Mouse (Mus musculus): Measurements from ENCODE around the gene Kcnc3. TPM values are rescaled to one million over a fixed set of nuclear protein-coding genes. Genes with fewer than 3 reads are reported as not detected.

The Kcnc3 gene
- polyA plus RNA-seq, 1 experiment from 2014 or later: 0.30 TPM

GRCm38 (mm10) chr7:44615987-44616386, 25.5 kb downstream of the Kcnc3 start:
- Histone ChIP-seq H3K4me3 (replicated peaks) (no peak overlapping the region), H3K4me1 (no peaks in the 10 kb centered on the region), H3K27me3 (replicated peaks) (peaks cover 13% of the 10 kb centered on the region), H3K36me3 (no peaks in the 10 kb centered on the region), H3K27ac (no peak overlapping the region), H3K4me2 (no peak overlapping the region), H3K9ac (no peak overlapping the region), H3K9me3 (no peaks in the 10 kb centered on the region)
- WGBS: 75% methylated on average over 14 of the region's 14 CpGs
- ATAC-seq (ENCODE audit: insufficient read depth, low FRiP score, low read depth): no peak

GRCm38 (mm10) chr7:44617059-44617458, 26.6 kb downstream of the Kcnc3 start:
- 72% methylated on average over 3 of the region's 3 CpGs for WGBS
- no peak for ATAC-seq (ENCODE audit: insufficient read depth, low FRiP score, low read depth)
- Histone ChIP-seq H3K4me2 (no peak overlapping the region), H3K9ac (no peak overlapping the region), H3K27ac (no peak overlapping the region), H3K36me3 (no peaks in the 10 kb centered on the region), H3K9me3 (no peaks in the 10 kb centered on the region), H3K4me1 (no peaks in the 10 kb centered on the region), H3K4me3 (replicated peaks) (no peak overlapping the region), H3K27me3 (replicated peaks) (peaks cover 13% of the 10 kb centered on the region)

GRCm38 (mm10) chr7:44623714-44624542, 33.5 kb downstream of the Kcnc3 start:
- Histone ChIP-seq H3K4me3 (replicated peaks) (no peak overlapping the region), H3K4me2 (no peak overlapping the region), H3K27me3 (replicated peaks) (no peaks in the 10 kb centered on the region), H3K36me3 (no peaks in the 10 kb centered on the region), H3K9me3 (no peaks in the 10 kb centered on the region), H3K27ac (no peak overlapping the region), H3K4me1 (no peaks in the 10 kb centered on the region), H3K9ac (no peak overlapping the region)
- ATAC-seq (ENCODE audit: insufficient read depth, low FRiP score, low read depth): no peak
- WGBS: 34% methylated on average over 18 of the region's 18 CpGs

GRCm38 (mm10) chr7:44624543-44624826, 34.0 kb downstream of the Kcnc3 start:
- H3K36me3 ChIP-seq: no peaks in the 10 kb centered on the region
- ATAC-seq (ENCODE audit: insufficient read depth, low FRiP score, low read depth): no peak
- WGBS: 64% methylated on average over 3 of the region's 3 CpGs

GRCm38 (mm10) chr7:44624828-44625227, 34.4 kb downstream of the Kcnc3 start:
- H3K4me3 ChIP-seq (replicated peaks): no peak overlapping the region
- H3K36me3 ChIP-seq: no peaks in the 10 kb centered on the region
- 57% methylated on average over 14 of the region's 14 CpGs for WGBS
- no peaks in the 10 kb centered on the region for H3K27me3 ChIP-seq (replicated peaks)
- no peak for ATAC-seq (ENCODE audit: insufficient read depth, low FRiP score, low read depth)
- H3K9ac ChIP-seq: no peak overlapping the region
- no peak overlapping the region for H3K27ac ChIP-seq
- H3K4me2 ChIP-seq: no peak overlapping the region
- H3K4me1 ChIP-seq: no peaks in the 10 kb centered on the region
- no peaks in the 10 kb centered on the region for H3K9me3 ChIP-seq

More at GRCm38 (mm10) chr7:44624543-44624826, 34.0 kb downstream of the Kcnc3 start:
- H3K4me1 ChIP-seq: no peaks in the 10 kb centered on the region
- H3K27me3 ChIP-seq (replicated peaks): no peaks in the 10 kb centered on the region
- no peak overlapping the region for H3K9ac ChIP-seq
- no peaks in the 10 kb centered on the region for H3K9me3 ChIP-seq
- no peak overlapping the region for H3K4me3 ChIP-seq (replicated peaks)
- H3K27ac ChIP-seq: no peak overlapping the region
- no peak overlapping the region for H3K4me2 ChIP-seq

DNA sequence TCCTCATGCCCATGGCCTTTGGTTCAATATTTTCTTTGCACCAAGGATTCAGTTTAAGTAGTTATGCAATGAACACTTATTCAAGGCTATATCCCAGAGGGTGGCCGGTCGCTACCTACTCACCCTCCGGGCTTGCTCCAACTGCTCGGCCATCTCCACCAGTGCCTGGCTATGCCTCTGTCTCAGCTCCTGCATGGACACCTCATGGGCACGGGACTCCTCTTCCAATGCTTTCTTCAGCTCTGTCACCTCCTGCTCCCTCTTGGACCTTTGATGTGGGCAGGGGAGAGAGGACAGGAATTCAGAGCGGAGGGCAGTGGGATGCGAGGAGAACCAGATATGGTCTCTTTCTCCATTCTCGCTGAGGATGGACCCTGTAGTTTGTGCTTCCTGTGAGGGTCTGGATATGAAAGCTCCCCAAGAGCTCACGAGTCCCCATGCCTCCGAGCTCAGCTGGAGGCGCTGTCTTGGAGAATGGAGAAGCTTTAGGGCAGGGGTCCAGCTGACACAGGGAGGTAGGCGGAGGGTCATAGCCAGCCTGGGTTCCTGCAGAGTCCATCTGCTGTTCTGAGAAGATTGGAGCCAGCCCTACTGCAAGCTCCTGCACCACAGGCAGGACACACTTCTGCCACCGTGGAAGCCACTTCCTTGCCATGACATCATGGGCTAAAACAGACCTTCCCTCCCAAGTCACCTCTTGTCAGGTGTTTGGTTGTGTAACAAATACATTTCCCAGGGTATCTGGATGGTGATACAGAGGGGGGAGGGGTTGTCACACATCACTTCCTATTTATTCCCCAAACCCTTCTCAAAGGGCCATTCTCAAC, 35.0 kb downstream of the Kcnc3 start:
- H3K9me3 ChIP-seq: no peaks in the 10 kb centered on the region
- H3K27me3 ChIP-seq (replicated peaks): no peaks in the 10 kb centered on the region
- H3K9ac ChIP-seq: no peak overlapping the region
- H3K4me3 ChIP-seq (replicated peaks): no peak overlapping the region
- no peak overlapping the region for H3K27ac ChIP-seq
- H3K4me2 ChIP-seq: no peak overlapping the region
- H3K4me1 ChIP-seq: no peaks in the 10 kb centered on the region
- no peak for ATAC-seq (ENCODE audit: insufficient read depth, low FRiP score, low read depth)
- H3K36me3 ChIP-seq: no peaks in the 10 kb centered on the region
- WGBS: 82% methylated on average over 13 of the region's 13 CpGs

- no peak for ATAC-seq (ENCODE audit: insufficient read depth, low FRiP score, low read depth)
- WGBS: 35% methylated on average over 1 of the region's 1 CpGs
- no peaks in the 10 kb centered on the region for H3K36me3 ChIP-seq
Measured at GRCm38 (mm10) chr7:44626068-44626385, 35.6 kb downstream of the Kcnc3 start.

GRCm38 (mm10) chr7:44626966-44627365, 36.5 kb downstream of the Kcnc3 start:
- H3K27ac ChIP-seq: no peak overlapping the region
- no peaks in the 10 kb centered on the region for H3K36me3 ChIP-seq
- no peaks in the 10 kb centered on the region for H3K9me3 ChIP-seq
- no peaks in the 10 kb centered on the region for H3K27me3 ChIP-seq (replicated peaks)
- H3K4me3 ChIP-seq (replicated peaks): no peak overlapping the region
- no peak overlapping the region for H3K9ac ChIP-seq
- ATAC-seq (ENCODE audit: insufficient read depth, low FRiP score, low read depth): no peak
- H3K4me2 ChIP-seq: no peak overlapping the region
- 84% methylated on average over 13 of the region's 13 CpGs for whole genome bisulfite sequencing
- no peaks in the 10 kb centered on the region for H3K4me1 ChIP-seq

More at GRCm38 (mm10) chr7:44626068-44626385, 35.6 kb downstream of the Kcnc3 start:
- H3K4me3 ChIP-seq (replicated peaks): no peak overlapping the region
- H3K9ac ChIP-seq: no peak overlapping the region
- H3K4me2 ChIP-seq: no peak overlapping the region
- H3K27ac ChIP-seq: no peak overlapping the region
- H3K4me1 ChIP-seq: no peaks in the 10 kb centered on the region
- H3K9me3 ChIP-seq: no peaks in the 10 kb centered on the region
- H3K27me3 ChIP-seq (replicated peaks): no peaks in the 10 kb centered on the region

- Histone ChIP-seq H3K9me3 (no peaks in the 10 kb centered on the region), H3K27me3 (replicated peaks) (0 out of 2 replicates have a peak, but pooled peaks cover 4% of the 10 kb centered on the region), H3K4me1 (no peaks in the 10 kb centered on the region), H3K4me2 (no peak overlapping the region), H3K27ac (no peak overlapping the region), H3K36me3 (no peaks in the 10 kb centered on the region), H3K9ac (no peak overlapping the region), H3K4me3 (replicated peaks) (no peak overlapping the region)
- 73% methylated on average over 15 of the region's 15 CpGs for WGBS
- ATAC-seq (ENCODE audit: insufficient read depth, low FRiP score, low read depth): no peak
Measured at GRCm38 (mm10) chr7:44628402-44629034, 38.1 kb downstream of the Kcnc3 start.

DNA sequence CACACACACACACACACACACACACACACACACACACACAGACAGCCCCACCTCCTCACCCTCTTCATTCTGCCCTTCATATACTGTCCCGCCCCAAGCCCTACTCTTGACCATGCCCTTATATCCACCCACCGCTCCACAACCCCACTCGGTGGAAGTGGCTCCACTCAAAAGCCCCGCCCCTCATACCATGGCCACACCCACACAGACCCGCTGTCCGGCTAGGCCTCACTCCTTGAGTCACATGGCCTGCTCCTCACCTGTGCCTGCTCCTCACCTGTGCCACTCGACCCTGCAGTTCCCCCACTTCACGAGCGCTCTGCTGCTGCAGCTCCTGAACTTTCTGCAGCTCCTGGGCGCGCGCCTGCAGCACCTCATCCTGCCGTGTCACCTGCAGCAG, 40.0 kb downstream of the Kcnc3 start:
- ATAC-seq (ENCODE audit: insufficient read depth, low FRiP score, low read depth): no peak
- no peak overlapping the region for H3K27ac ChIP-seq
- H3K4me3 ChIP-seq (replicated peaks): no peak overlapping the region
- 70% methylated on average over 13 of the region's 13 CpGs for WGBS
- no peak overlapping the region for H3K9ac ChIP-seq
- H3K36me3 ChIP-seq: no peaks in the 10 kb centered on the region
- no peak overlapping the region for H3K4me2 ChIP-seq
- H3K27me3 ChIP-seq (replicated peaks): 0 out of 2 replicates have a peak, but pooled peaks cover 4% of the 10 kb centered on the region
- H3K4me1 ChIP-seq: no peaks in the 10 kb centered on the region
- H3K9me3 ChIP-seq: no peaks in the 10 kb centered on the region

DNA sequence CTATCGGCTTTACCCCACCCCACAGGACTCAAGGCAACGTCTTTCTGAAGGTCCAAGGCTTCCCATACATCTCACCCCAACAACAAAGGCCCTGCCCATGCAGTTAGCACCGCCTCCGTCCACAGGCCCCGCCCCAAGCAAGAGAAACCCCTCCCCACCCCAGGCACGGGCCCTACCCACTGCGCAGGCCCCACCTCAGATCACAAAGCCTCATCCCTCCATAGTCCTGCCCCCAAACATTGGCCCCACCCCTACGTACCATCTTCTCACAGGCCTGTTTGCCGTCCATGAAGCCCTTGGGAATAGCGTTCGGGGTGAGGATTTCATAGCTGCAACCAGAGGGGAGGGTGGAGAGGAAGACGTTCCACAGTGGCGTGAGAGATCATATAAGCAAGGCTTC, 42.2 kb downstream of the Kcnc3 start:
- no peak overlapping the region for H3K9ac ChIP-seq
- no peaks in the 10 kb centered on the region for H3K36me3 ChIP-seq
- H3K4me1 ChIP-seq: no peaks in the 10 kb centered on the region
- 33% methylated on average over 13 of the region's 13 CpGs for WGBS
- no peak overlapping the region for H3K4me2 ChIP-seq
- H3K9me3 ChIP-seq: no peaks in the 10 kb centered on the region
- H3K27me3 ChIP-seq (replicated peaks): peaks cover 4% of the 10 kb centered on the region; the same call in 1 of the 2 replicates
- no peak overlapping the region for H3K4me3 ChIP-seq (replicated peaks)
- ATAC-seq (ENCODE audit: insufficient read depth, low FRiP score, low read depth): no peak
- no peak overlapping the region for H3K27ac ChIP-seq

GRCm38 (mm10) chr7:44633407-44633806, 42.9 kb downstream of the Kcnc3 start:
- Histone ChIP-seq H3K4me3 (replicated peaks) (no peak overlapping the region), H3K9ac (no peak overlapping the region), H3K4me1 (no peaks in the 10 kb centered on the region), H3K9me3 (no peaks in the 10 kb centered on the region), H3K4me2 (no peak overlapping the region), H3K27me3 (replicated peaks) (peaks cover 8% of the 10 kb centered on the region; the same call in 1 of the 2 replicates), H3K27ac (no peak overlapping the region), H3K36me3 (no peaks in the 10 kb centered on the region)
- no peak for ATAC-seq (ENCODE audit: insufficient read depth, low FRiP score, low read depth)
- 20% methylated on average over 15 of the region's 15 CpGs for WGBS
